Mouse (Mus musculus): ENCODE measurements around the gene Chd1. TPM values are rescaled to one million over a fixed set of nuclear protein-coding genes. Genes with fewer than 3 reads are reported as not detected.

The Chd1 gene
- polyA plus RNA-seq, 2 experiments from 2014 or later: 15.3 to 17.6 TPM

- no peak for ATAC-seq
These were observed 107.5 kb downstream of the Chd1 start for GRCm38 (mm10) chr17:15812136-15812778.

GRCm38 (mm10) chr17:15813658-15814212 is 109.0 kb downstream of the Chd1 start:
- no peak for ATAC-seq

DNA sequence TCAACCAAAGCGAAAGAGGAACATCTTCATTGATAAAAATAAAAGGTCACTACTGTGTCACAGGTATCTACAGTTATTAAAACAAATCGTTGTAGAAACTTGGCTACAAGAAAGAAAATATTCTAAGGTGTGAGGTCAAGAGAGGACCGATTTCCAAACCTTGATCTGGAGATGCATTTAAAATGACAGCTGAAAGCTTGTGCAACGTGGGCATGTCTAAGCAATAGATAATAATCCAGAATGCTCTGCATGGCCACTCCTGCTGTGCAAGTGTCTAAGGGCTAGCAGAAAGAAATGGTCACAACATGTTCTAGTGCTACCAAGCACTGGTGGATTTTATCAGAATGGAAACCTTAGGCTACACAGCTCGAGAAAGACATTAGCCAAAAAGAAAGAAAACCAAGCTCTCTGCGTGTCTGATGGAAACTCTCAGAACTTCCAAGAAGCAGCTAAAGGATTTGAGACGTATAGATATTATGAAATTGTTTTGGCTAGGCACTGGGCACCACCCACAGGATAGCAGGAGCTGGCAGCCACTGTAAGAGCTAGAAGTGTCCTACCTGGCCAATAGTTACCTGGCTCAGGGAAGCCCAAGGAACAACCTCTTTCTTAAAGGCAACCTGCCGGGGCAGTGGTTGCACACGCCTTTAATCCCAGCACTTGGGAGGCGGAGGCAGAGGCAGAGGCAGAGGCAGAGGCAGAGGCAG is 110.7 kb downstream of the Chd1 start:
- ATAC-seq: no peak

- peak; percentile 79 for ATAC-seq
These were observed 111.8 kb downstream of the Chd1 start for GRCm38 (mm10) chr17:15816379-15817095.

GRCm38 (mm10) chr17:15817096-15817450 is 112.3 kb downstream of the Chd1 start:
- ATAC-seq: no peak

GRCm38 (mm10) chr17:15817634-15818033 is 112.9 kb downstream of the Chd1 start:
- ATAC-seq: no peak

GRCm38 (mm10) chr17:15818372-15818771 is 113.6 kb downstream of the Chd1 start:
- no peak for ATAC-seq

DNA sequence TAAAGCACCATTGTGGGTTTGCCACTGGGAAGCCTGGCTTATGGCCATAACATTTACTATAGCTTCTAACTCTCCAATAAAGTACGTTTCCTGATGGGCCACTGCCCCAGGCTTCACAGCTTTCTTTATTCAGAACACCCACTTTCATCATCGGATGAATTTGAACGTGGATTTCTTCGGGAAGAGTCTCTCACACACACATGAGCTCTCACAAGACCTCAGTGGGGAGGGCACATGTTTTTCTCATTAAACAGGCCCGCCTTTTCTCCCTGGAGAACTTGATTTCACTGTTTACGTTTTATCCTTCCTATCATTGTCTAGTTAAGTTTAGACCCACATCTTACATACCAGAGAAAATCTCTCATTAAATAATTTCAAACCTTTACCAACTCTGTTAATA is 115.4 kb downstream of the Chd1 start:
- ATAC-seq: no peak

DNA sequence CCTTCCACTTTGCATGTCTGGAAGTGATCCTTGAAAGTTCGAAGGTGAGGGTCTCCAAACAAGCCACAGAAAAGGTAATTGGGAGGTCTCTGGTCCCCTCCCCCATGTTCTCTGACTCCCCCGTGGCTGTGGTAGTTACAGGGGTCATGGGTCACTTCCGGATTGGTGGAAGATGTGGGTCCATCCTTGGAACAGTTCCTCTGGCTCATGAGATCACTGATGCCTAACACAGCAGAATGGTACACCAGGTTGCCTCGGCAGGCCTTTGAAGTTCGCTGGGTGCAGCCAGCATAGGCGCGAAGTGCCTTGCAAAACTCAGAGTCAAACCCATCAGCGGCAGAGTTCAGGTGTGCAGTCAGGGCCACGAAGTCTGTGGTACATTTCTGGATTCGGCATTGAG is 116.0 kb downstream of the Chd1 start:
- no peak for ATAC-seq

GRCm38 (mm10) chr17:15821706-15822105 is 116.9 kb downstream of the Chd1 start:
- no peak for ATAC-seq

Other genes starting within 250 kb of the Chd1 start
- gene Psmb1, start 205.2 kb upstream of the Chd1 start, polyA plus RNA-seq (2017; shearing (Covaris generic)): 100 to 1,000 TPM; 317 to 371 TPM
- gene Tbp, start 205.1 kb upstream of the Chd1 start, polyA plus RNA-seq (2017; shearing (Covaris generic)): 10 to 100 TPM; 49.0 to 56.6 TPM
- gene Pdcd2, start 177.7 kb upstream of the Chd1 start, polyA plus RNA-seq (2017; shearing (Covaris generic)): 10 to 100 TPM; 17.1 to 36.0 TPM
- gene Prdm9, start 140.6 kb upstream of the Chd1 start, polyA plus RNA-seq (2017; shearing (Covaris generic)): 10 to 100 TPM in 1 of 2 experiments, 1 to 10 TPM in 1; 5.7 to 10.6 TPM
- gene Rgmb, start 126.1 kb downstream of the Chd1 start, polyA plus RNA-seq (2017; shearing (Covaris generic)): under 1 TPM; 0.56 to 0.60 TPM

Measured in CD4-positive, CD25-positive, alpha-beta regulatory T cell, adult 4 months (primary cell).